Mouse (Mus musculus) lung, embryonic 16.5 days (tissue): ENCODE results near the gene Scrn3. TPM values are rescaled to one million over a fixed set of nuclear protein-coding genes. Genes with fewer than 3 reads are reported as not detected.

Experiments
- ATAC-seq: fragments of 200-750 bp; cut with Nextera tagmentation; 2 replicates; pipeline ENCODE4 v1.8.0; 2017; ENCODE audit warnings: low read depth, mild to moderate bottlenecking, moderate library complexity
- H3K27ac ChIP-seq: fragments of 300-500 bp; sonication (generic); 2 replicates; pipeline ENCODE4 v1.5.1; 2014; ENCODE audit warnings: mild to moderate bottlenecking, control low read depth, low read length
- H3K27me3 ChIP-seq: fragments of 300-500 bp; sonication (generic); 2 replicates; pipeline ENCODE4 v1.6.1; 2014; ENCODE audit warnings: low read depth, low read length, mixed read lengths; ENCODE audit not compliant: control insufficient read depth, insufficient read depth
- H3K36me3 ChIP-seq: fragments of 300-500 bp; sonication (generic); 2 replicates; pipeline ENCODE4 v1.6.1; 2014; ENCODE audit warnings: low read length; ENCODE audit not compliant: control insufficient read depth, insufficient read depth
- H3K4me1 ChIP-seq: fragments of 300-500 bp; sonication (generic); replicated peaks from 2 replicates; pipeline ENCODE4 v1.6.1; 2014; ENCODE audit warnings: low read length, mixed read lengths; ENCODE audit not compliant: control insufficient read depth, insufficient read depth
- H3K4me2 ChIP-seq: fragments of 300-500 bp; sonication (generic); 2 replicates; pipeline ENCODE4 v1.6.1; 2014; ENCODE audit warnings: low read depth, low read length, control low read depth
- H3K4me3 ChIP-seq: fragments of 300-500 bp; sonication (generic); 2 replicates; pipeline ENCODE4 v1.5.1; 2014; ENCODE audit warnings: mild to moderate bottlenecking, low read length, control low read depth
- H3K9ac ChIP-seq: fragments of 300-500 bp; sonication (generic); 2 replicates; pipeline ENCODE4 v1.6.1; 2014; ENCODE audit warnings: low read length, control low read depth
- H3K9me3 ChIP-seq: fragments of 300-500 bp; sonication (generic); 2 replicates; pipeline ENCODE4 v1.6.1; 2016; ENCODE audit warnings: low read length; ENCODE audit not compliant: control insufficient read depth
- WGBS: fragments of 180-500 bp; shearing (Covaris S2); extraction: QIAGEN DNeasy Blood & Tissue Kit; methylation state at CpG from one replicate; pipeline ENCODE4 v1.1.7; 2014; 5-methylcytosine and 5-hydroxymethylcytosine counted together
- polyA plus RNA-seq: library from polyadenylated mRNA; unstranded; fragments of >200 nt; fragmentation: Nextera tagmentation; extraction: Ambion mirVana; gene quantifications from 2 replicates; pipeline ENCODE4 v1.2.1, GENCODE M21; 2015

The Scrn3 gene
- polyA plus RNA-seq, 1 experiment from 2014 or later, result 21.8 TPM

DNA sequence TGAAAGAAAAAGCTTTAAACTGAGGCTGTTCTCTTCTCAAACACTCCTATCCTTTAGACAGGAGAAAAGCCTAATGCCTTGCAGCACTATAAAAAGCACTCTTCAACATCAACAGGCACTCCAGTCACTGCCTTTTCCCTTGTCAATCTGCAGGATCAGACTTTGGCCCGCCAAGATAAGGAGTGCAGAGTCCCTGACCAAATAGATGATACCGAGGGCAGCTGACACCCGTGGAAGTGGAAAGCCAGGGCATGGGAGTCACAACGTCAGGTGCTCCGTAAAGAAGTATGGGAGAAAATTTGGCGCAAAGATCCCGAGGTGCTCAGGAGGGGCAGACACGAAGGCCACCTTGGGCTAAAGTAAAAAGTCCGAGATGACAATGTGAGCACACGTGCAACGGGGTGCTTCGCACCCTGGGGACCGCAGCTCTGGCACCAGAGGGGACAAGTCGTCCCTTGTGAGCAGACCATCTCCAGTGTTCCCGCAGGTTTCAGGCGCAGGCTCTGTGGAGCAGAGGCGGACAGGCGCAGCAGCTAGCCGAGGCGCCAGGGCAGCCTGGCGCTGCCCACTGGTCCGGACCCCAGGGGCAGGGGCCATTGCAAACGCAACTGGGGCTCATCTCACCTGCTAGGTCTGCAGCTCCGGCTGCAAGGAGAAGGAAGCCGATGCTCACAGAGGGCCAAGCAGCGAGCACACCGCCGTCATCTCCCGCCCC, 73.4 kb downstream of the Scrn3 start:
- Histone ChIP-seq H3K4me1 (0 out of 2 replicates have a peak, but pooled peaks cover 2% of the 10 kb centered on the region), H3K4me2 (peak overlapping the region; percentile 99), H3K9me3 (no peaks in the 10 kb centered on the region), H3K27me3 (no peaks in the 10 kb centered on the region), H3K9ac (peak overlapping the region; percentile 72), H3K27ac (peak overlapping the region; percentile 39), H3K4me3 (peak overlapping the region; percentile 81), H3K36me3 (no peaks in the 10 kb centered on the region)
- WGBS, result 1% methylated on average over 28 of the region's 29 CpGs
- ATAC-seq, result no peak

DNA sequence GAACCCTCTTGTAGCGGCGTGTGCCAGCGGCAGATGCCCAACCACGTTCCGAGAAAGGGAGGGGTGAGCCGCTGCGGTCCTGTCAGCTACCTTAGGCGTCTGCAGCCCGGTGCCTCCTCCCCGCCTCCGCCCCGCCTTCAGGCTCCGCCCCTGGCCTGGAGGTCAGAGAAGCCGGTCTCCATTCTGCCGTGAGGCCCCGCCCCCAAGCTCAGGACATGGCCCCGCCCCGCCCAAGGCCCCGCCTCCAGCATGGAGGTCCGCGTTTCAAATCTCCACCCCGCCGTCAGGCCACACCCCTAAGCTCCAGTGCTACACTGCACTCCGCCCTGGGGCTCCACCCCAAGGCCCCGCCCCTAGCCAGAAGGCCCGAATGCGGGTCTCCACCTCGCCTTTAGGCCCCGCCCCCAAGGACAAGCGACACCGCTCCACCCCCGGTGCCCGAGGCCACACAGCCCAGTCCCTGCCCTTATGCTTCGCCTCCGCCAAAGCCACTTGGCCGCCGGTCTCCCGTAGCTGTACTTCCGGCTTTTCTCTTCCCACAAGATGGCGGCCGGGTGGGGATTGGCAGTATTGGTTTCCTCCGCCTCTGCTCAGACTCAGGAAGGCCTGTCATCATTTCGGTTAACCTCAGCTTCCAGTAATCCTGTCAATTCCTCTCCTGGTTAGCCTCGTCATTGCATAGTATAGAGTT, 74.1 kb downstream of the Scrn3 start, which contains the start of gene Gpr155:
Gene Gpr155 (minus strand): TSS at position 217 of the 691 bp plus-strand sequence.
- H3K4me1 ChIP-seq, result 0 out of 2 replicates have a peak, but pooled peaks cover 2% of the 10 kb centered on the region
- peak within 1 kb of the TSS; percentile 72 for H3K9ac ChIP-seq
- peak within 1 kb of the TSS; percentile 81 for H3K4me3 ChIP-seq
- H3K4me2 ChIP-seq, result peak within 1 kb of the TSS; percentile 99
- ATAC-seq, result peak; percentile 99
- WGBS, result under 1% methylated on average over 37 of the region's 44 CpGs
- H3K9me3 ChIP-seq, result no peaks in the 10 kb centered on the region
- H3K36me3 ChIP-seq, result no peaks in the 10 kb centered on the region
- H3K27me3 ChIP-seq, result no peaks in the 10 kb centered on the region
- H3K27ac ChIP-seq, result peak within 1 kb of the TSS; percentile 61

Other genes with a start within 250 kb of the Scrn3 start
- 66.5 and 71.8 TPM in 2 replicates for gene Ola1, start 93.7 kb upstream of the Scrn3 start, polyA plus RNA-seq
- gene Sp9, start 40.7 kb upstream of the Scrn3 start, polyA plus RNA-seq, result not detected in 2 replicates
- 24.6 and 25.0 TPM in 2 replicates for gene Cir1, start 100 bp downstream of the Scrn3 start, polyA plus RNA-seq
- gene Gpr155, start 74.0 kb downstream of the Scrn3 start, polyA plus RNA-seq, result 5.6 and 6.3 TPM in 2 replicates
- 9.4 and 12.6 TPM in 2 replicates for gene Wipf1, start 217.1 kb downstream of the Scrn3 start, polyA plus RNA-seq